Mouse (Mus musculus): Measurements from ENCODE around the gene Lmx1b.

Gene Lmx1b

DNA sequence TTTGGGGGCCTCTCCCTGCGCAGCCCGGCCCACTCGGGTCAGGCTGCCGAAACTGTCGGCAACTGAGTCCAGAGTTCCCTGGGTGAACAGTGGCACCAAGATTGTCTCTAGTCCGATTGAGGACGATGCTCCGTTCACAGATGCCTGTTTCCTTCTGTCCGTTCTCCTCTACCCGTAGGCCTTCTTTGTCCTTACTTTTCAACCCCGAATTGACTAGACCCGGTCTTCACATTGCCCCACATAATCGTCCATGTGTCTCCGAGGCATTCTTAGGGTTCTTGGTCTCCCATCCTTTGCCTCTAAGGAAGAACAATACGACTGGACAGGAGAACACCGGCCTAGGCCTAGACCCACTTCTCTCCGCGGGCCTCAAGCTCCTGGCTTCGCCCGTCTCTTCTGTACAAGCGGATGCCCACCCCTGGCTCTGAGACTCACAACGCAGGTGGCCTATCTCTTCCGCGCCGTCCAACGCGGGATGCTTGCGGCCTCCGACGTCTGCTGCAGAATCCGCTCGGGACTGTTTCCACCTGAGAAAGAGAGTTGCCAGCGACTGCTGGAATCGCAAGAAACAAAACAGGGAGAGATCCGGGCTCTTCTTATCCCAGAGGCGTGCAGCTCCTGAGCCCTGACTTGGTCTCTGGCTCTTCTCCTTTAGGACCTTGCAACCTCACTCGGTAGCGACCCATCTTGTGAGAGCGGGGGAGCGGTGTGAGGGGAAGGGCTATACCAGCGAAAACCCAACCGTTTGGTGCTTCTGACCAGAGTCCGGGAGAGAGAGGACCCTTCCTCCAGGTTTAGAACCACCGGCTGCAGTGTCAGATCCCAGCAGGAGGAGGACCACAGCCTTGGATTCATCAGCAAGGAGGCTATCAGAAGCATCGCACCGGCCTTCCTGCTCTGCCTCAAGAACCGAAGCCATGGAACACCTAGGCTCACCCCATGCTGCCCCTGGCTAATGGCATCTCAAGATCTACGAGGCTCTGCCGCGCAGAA, 3.7 kb upstream of the Lmx1b start:
- no peak for DNase-seq (ENCODE audit: low spot score)

- peak; percentile 94 for DNase-seq (ENCODE audit: low spot score)
Measured at GRCm38 (mm10) chr2:33642650-33643458, 2.5 kb upstream of the Lmx1b start.

GRCm38 (mm10) chr2:33641859-33642571, 1.7 kb upstream of the Lmx1b start:
- peak; percentile 57 for DNase-seq (ENCODE audit: low spot score)

GRCm38 (mm10) chr2:33640978-33641858, 907 bp upstream of the Lmx1b start:
- DNase-seq (ENCODE audit: low spot score): peak; percentile 88

DNA sequence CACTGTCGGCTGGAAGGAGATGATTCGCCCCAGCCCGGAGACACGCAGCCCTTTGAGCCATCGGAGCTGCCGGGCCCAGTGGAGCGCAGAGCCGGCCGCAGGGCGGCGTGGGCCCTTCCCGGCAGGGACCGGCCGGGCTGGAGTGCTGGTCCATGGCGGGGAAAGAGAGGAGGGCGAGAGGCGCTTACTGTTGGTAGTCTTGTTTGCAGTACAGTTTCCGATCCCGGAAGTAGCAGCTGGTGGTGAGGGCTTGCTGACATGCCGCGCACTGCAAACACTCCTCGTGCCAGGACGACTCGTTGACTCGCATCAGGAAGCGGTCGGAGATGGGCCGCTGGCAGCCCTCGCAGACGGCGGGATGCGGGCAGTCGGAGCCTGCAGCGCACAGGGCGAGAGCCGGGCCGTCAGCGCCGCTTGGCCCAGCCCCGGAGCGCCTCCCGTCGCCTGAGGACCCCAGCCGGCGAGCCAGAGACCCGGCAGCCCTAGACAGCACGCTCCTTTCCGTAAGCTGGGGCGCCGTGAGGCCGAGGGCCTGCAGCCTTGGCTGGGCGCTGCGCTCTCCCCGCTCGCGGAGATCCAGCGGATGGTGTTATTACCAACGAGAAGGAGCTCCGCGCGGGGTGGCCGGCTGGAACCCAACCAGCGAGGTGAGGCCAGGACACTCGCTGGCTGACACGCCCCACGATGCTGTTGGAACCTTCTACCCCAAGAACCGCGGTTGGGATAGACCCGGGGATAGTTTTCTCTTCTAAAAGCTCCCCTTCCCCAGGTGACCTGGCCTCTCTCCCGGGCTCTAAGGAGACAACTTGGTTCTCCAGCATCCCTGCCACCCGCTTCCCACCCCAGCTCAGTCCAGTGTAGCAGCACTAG, 775 bp downstream of the Lmx1b start:
- peak; percentile 65 for DNase-seq (ENCODE audit: low spot score)

DNA sequence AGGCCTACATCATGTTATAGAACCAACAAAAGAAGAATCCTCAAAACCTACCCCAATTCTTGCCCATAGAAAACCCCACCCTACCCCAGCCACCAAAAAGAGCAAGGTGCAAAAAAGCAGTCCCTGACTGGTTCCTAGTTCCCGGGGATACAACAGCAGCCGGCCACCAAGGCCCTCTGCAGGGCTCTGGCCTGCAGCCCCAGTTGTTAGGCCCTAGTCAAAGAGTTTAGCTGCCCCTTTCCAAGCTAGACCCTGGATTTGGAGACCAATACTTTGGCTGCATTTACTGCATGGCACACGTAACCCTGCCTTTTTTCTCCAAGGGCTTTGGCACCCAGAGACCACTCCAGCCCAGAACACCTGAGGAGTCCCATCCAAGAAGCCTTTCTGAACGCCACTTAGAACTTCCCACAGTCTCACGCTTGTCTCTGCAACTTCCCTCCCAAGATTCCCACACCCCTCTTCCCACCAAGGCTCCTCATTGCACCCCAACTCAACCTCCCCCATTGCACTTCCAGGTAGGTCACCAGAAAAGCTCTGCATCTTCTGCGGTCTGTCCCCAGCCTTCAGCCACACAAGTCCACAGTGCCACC, 2.1 kb downstream of the Lmx1b start:
- DNase-seq (ENCODE audit: low spot score): no peak

GRCm38 (mm10) chr2:33637288-33637687, 3.0 kb downstream of the Lmx1b start:
- DNase-seq (ENCODE audit: low spot score): no peak

DNA sequence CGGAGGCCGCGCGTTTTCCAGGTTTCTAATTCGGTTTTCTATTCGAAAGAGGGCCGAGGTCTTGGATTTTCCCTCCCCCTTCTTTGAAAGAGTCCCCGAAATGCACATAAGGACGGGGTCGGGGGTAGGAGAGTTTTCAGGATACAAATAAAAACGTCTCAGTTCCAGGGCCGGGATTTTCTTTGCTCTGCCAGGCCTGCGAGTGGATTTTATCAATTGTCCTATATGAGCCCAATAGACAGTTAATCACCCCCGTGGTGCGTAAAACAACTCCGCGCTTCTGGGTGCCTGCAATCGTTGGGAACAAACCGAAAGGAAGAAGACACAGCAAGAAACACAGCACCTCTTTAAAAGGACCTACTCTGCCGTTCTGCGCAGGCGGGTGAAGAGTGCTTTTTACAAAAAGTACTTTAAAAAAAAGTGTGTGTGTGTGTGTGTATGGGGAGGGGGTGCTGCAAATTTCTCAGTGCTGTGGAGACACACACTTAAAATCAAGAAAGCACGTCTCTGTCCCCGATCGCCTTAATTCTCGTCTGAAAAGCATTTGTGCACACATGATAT, 3.6 kb downstream of the Lmx1b start:
- DNase-seq (ENCODE audit: low spot score): peak; percentile 7

GRCm38 (mm10) chr2:33636117-33636521, 4.2 kb downstream of the Lmx1b start:
- peak; percentile 54 for DNase-seq (ENCODE audit: low spot score)

DNA sequence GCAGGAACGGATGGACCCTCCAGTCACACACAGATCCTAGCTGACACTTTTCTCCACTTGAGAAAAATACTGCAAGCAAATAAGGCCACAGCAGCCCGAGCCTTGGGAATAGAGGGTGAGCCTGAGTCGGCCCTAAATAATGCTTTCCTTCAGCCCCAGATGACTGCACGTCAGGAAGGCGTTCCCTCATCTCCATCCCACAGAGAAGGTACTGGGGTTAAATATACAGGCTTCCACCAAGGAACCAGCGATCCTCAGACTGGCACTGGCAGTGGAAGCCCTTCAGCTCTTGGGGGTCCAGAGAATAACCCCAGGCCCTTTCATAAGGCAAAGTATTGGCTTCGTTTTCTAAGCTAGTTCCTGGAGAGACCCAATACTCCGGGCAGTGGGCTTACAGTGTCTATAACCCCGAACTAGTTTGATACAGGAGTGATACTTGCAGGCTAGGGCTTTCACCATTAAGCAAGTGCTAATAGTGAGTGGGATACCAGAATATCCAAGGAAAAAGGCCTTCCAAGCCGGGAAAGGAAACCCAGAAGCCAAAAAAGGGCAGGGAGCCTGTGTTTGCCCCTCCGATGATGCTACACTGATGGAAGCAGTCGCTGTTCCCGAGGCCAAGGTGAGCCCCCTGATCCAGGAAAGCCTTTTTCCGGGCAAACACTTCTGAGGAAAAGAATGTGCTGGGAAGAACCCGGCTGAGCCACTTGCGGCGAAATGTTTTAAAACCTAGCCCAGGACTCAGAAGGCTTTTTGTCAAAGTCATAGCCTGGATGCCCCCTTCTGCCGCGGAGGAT, 4.8 kb downstream of the Lmx1b start:
- DNase-seq (ENCODE audit: low spot score): no peak

GRCm38 (mm10) chr2:33634481-33635090, 5.7 kb downstream of the Lmx1b start:
- no peak for DNase-seq (ENCODE audit: low spot score)

- no peak for DNase-seq (ENCODE audit: low spot score)
Measured at GRCm38 (mm10) chr2:33633955-33634354, 6.4 kb downstream of the Lmx1b start.

- no peak for DNase-seq (ENCODE audit: low spot score)
Measured at GRCm38 (mm10) chr2:33633237-33633636, 7.1 kb downstream of the Lmx1b start.

GRCm38 (mm10) chr2:33632551-33633059, 7.7 kb downstream of the Lmx1b start:
- DNase-seq (ENCODE audit: low spot score): no peak

DNA sequence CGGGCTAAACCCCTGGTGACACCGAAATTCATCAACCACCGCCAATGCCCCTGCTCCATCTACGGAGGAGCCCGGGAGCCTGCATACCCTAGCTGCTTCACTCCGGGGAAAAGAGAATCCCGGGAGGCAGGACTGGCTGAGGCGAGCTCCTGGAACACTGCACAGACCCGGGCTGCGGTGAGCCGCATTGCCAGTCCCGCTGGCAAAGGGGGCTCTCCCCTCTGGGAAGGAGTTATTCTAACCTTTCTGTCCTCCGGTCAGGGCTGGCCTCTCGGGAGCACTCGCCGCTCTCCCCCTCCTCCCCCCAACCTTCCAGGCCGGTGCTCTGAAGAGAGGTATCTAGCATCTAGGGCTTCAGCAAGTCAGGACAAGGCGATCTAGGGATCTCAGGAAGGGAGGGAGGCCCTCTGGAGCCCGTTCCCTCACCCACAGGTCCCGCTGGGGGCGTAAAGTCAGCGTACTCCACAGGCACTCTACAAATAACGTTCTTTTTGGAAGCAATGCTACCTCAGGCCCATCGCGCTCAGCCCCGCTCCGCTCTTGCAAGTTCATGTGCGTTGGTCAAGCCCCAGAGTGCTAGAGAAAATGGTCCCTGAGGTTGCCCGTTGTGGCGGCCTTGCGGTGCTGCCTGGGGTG, 8.5 kb downstream of the Lmx1b start:
- peak; percentile 70 for DNase-seq (ENCODE audit: low spot score)

GRCm38 (mm10) chr2:33631022-33631707, 9.1 kb downstream of the Lmx1b start:
- DNase-seq (ENCODE audit: low spot score): no peak

All from embryo, embryonic 10 days (tissue).